8 mouse cellular contexts compared by ENCODE assay signal in the genomic region with DNA sequence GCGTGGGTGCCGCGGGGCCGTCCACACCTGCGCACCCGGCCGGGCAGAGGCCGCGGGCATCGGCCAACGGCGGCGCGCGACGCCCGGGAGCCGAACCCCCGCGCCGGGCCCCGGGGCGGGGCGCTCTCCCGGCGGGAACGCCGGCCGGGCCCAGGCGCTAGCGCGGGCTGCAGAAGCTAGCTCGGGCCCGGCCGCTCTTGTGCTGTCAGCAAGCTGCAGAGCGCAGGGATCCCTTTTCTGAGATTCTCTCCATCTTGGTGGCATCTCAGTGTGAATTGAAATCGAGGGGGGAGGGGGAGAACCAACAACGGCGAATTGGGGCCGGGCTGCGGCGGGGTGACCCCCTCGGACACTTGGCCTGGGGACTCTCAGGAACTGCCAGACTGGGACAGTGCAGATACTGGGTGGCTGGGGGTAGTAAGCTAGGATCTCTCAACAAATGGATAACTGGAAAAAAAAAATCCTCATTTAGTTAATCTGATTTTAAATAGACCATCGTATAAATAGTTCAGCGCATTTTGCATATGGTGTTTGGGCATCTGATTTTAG. TPM values are rescaled to one million over a fixed set of nuclear protein-coding genes. Genes with fewer than 3 reads are reported as not detected.
DNase-seq lines count a peak whose midpoint lies in the region; ATAC-seq and TF ChIP-seq lines count a peak whose summit lies in the region.

No protein-coding gene starts in this region.

- WGBS in forebrain, postnatal 0 days = 2% methylated on average over 45 of the region's 45 CpGs
- WGBS in kidney, embryonic 15.5 days = 2% methylated on average over 45 of the region's 45 CpGs
- WGBS in lung, postnatal 0 days = 2% methylated on average over 30 of the region's 45 CpGs

- peak overlapping the region; percentile 95 for H3K9ac ChIP-seq in forebrain, postnatal 0 days
- H3K9ac ChIP-seq in kidney, embryonic 15.5 days = peak overlapping the region; percentile 94
- H3K9ac ChIP-seq in lung, postnatal 0 days (replicated peaks; ENCODE audit: low read depth) = peak overlapping the region; percentile 55

- H3K4me1 ChIP-seq in forebrain, postnatal 0 days (ENCODE audit: insufficient read depth) = peaks cover 33% of the 10 kb centered on the region
- peaks cover 23% of the 10 kb centered on the region for H3K4me1 ChIP-seq in kidney, embryonic 15.5 days
- H3K4me1 ChIP-seq in lung, postnatal 0 days (ENCODE audit: insufficient read depth, low read depth, low read length) = no peaks in the 10 kb centered on the region

- peak; percentile 54 to 85 for DNase-seq in adrenal gland, adult (ENCODE audit: inconsistent age in 2 of 2, low spot score in 1 of 2)
- no peak for DNase-seq in adrenal gland, adult 8-10 months
- DNase-seq in thymus, postnatal 0 days (ENCODE audit: low spot score) = peak; percentile 33
- no peak for DNase-seq in thymus, adult 18-20 months
- DNase-seq in forebrain, postnatal 0 days = peak; percentile 79
- peak; percentile 36 for DNase-seq in lung, postnatal 0 days (ENCODE audit: low spot score)
- peak; percentile 62 for DNase-seq in right cerebral cortex, postnatal 4 days

- peak overlapping the region; percentile 67 for H3K4me2 ChIP-seq in forebrain, postnatal 0 days (ENCODE audit: low read depth)
- peak overlapping the region; percentile 90 for H3K4me2 ChIP-seq in kidney, embryonic 15.5 days
- H3K4me2 ChIP-seq in lung, postnatal 0 days (replicated peaks; ENCODE audit: low read depth, low read length) = peak overlapping the region; percentile 85

- no peak for TF ChIP-seq CTCF in forebrain, postnatal 0 days (IDR thresholded peaks at IDR 0.05; ENCODE audit: low read depth)
- no peak for TF ChIP-seq CTCF in lung, postnatal 0 days (IDR thresholded peaks at IDR 0.05)

- TF ChIP-seq EP300 in lung, postnatal 0 days (IDR thresholded peaks at IDR 0.05) = no peak

- no peaks in the 10 kb centered on the region for H3K9me3 ChIP-seq in forebrain, postnatal 0 days (ENCODE audit: low read length)
- no peaks in the 10 kb centered on the region for H3K9me3 ChIP-seq in kidney, embryonic 15.5 days (replicated peaks)
- H3K9me3 ChIP-seq in lung, postnatal 0 days (ENCODE audit: low read length) = no peaks in the 10 kb centered on the region

- peak overlapping the region; percentile 89 for H3K4me3 ChIP-seq in forebrain, postnatal 0 days (ENCODE audit: low read depth, low read length)
- H3K4me3 ChIP-seq in kidney, embryonic 15.5 days (replicated peaks) = peak overlapping the region; percentile 91
- H3K4me3 ChIP-seq in lung, postnatal 0 days (ENCODE audit: low read depth, low read length) = peak overlapping the region; percentile 67

- H3K36me3 ChIP-seq in forebrain, postnatal 0 days (ENCODE audit: insufficient read depth) = 0 out of 2 replicates have a peak, but pooled peaks cover 7% of the 10 kb centered on the region
- H3K36me3 ChIP-seq in kidney, embryonic 15.5 days = peaks cover 23% of the 10 kb centered on the region; the same call in 1 of the 2 replicates
- H3K36me3 ChIP-seq in lung, postnatal 0 days (ENCODE audit: insufficient read depth, low read length) = no peaks in the 10 kb centered on the region

- ATAC-seq in forebrain, postnatal 0 days = peak; percentile 82
- peak; percentile 86 for ATAC-seq in kidney, embryonic 15.5 days (replicated peaks; ENCODE audit: low FRiP score)
- ATAC-seq in lung, postnatal 0 days = peak; percentile 73

- H3K27ac ChIP-seq in forebrain, postnatal 0 days (ENCODE audit: low read depth, low read length) = peak overlapping the region; percentile 98
- H3K27ac ChIP-seq in kidney, embryonic 15.5 days = peak overlapping the region; percentile 97
- peak overlapping the region; percentile 78 for H3K27ac ChIP-seq in lung, postnatal 0 days (ENCODE audit: low read length)

- H3K27me3 ChIP-seq in forebrain, postnatal 0 days (ENCODE audit: insufficient read depth, low read length) = no peaks in the 10 kb centered on the region
- H3K27me3 ChIP-seq in kidney, embryonic 15.5 days = no peaks in the 10 kb centered on the region
- no peaks in the 10 kb centered on the region for H3K27me3 ChIP-seq in lung, postnatal 0 days (replicated peaks; ENCODE audit: insufficient read depth, low read length)

RNA-seq across cellular contexts. Expression of gene Klhl23, which starts 1.5 kb away (rescaled TPM):
- total RNA-seq in adrenal gland, adult 8-10 months (2022) = 10 to 100 TPM; 11.4 to 16.6 (median 14.4) TPM
- polyA plus RNA-seq in thymus, postnatal 0 days (2015; fragmentation: Nextera tagmentation; extraction: Ambion mirVana) = 7.4 and 11.0 TPM in 2 replicates
- total RNA-seq in forebrain, postnatal 0 days (2014; rRNA removed) = 163 and 199 TPM in 2 replicates
- 43.0 and 87.2 TPM in 2 replicates for polyA plus RNA-seq in forebrain, postnatal 0 days (2015; fragmentation: Nextera tagmentation; extraction: Ambion mirVana)
- polyA plus RNA-seq in kidney, embryonic 15.5 days (2015; fragmentation: Nextera tagmentation; extraction: Ambion mirVana) = 28.8 and 32.2 TPM in 2 replicates
- 29.6 and 30.3 TPM in 2 replicates for polyA plus RNA-seq in lung, postnatal 0 days (2015; fragmentation: Nextera tagmentation; extraction: Ambion mirVana)

RNA-seq across cellular contexts. Expression of gene Phospho2, which starts 33.8 kb away (rescaled TPM):
- 10 to 100 TPM; 24.4 to 30.8 (median 25.5) TPM for total RNA-seq in adrenal gland, adult 8-10 months (2022)
- 36.2 and 38.6 TPM in 2 replicates for polyA plus RNA-seq in thymus, postnatal 0 days (2015; fragmentation: Nextera tagmentation; extraction: Ambion mirVana)
- total RNA-seq in forebrain, postnatal 0 days (2014; rRNA removed) = 39.2 and 40.8 TPM in 2 replicates
- polyA plus RNA-seq in forebrain, postnatal 0 days (2015; fragmentation: Nextera tagmentation; extraction: Ambion mirVana) = 29.8 and 32.3 TPM in 2 replicates
- polyA plus RNA-seq in kidney, embryonic 15.5 days (2015; fragmentation: Nextera tagmentation; extraction: Ambion mirVana) = 22.6 and 26.4 TPM in 2 replicates
- polyA plus RNA-seq in lung, postnatal 0 days (2015; fragmentation: Nextera tagmentation; extraction: Ambion mirVana) = 20.3 and 20.8 TPM in 2 replicates

RNA-seq across cellular contexts. Expression of gene Ccdc173, which starts 33.8 kb away (rescaled TPM):
- total RNA-seq in adrenal gland, adult 8-10 months (2022) = 1 to 10 TPM; 1.9 to 3.9 (median 2.4) TPM
- polyA plus RNA-seq in thymus, postnatal 0 days (2015; fragmentation: Nextera tagmentation; extraction: Ambion mirVana) = 2.0 TPM in 2 replicates
- 1.3 and 2.8 TPM in 2 replicates for total RNA-seq in forebrain, postnatal 0 days (2014; rRNA removed)
- polyA plus RNA-seq in forebrain, postnatal 0 days (2015; fragmentation: Nextera tagmentation; extraction: Ambion mirVana) = 1.2 and 1.4 TPM in 2 replicates
- 2.4 and 2.6 TPM in 2 replicates for polyA plus RNA-seq in kidney, embryonic 15.5 days (2015; fragmentation: Nextera tagmentation; extraction: Ambion mirVana)
- 2.3 and 2.5 TPM in 2 replicates for polyA plus RNA-seq in lung, postnatal 0 days (2015; fragmentation: Nextera tagmentation; extraction: Ambion mirVana)

RNA-seq across cellular contexts. Expression of gene Ssb, which starts 38.2 kb away (rescaled TPM):
- 100 to 1,000 TPM; 149 to 159 (median 152) TPM for total RNA-seq in adrenal gland, adult 8-10 months (2022)
- polyA plus RNA-seq in thymus, postnatal 0 days (2015; fragmentation: Nextera tagmentation; extraction: Ambion mirVana) = 317 and 344 TPM in 2 replicates
- total RNA-seq in forebrain, postnatal 0 days (2014; rRNA removed) = 130 and 152 TPM in 2 replicates
- 287 and 316 TPM in 2 replicates for polyA plus RNA-seq in forebrain, postnatal 0 days (2015; fragmentation: Nextera tagmentation; extraction: Ambion mirVana)
- 356 and 389 TPM in 2 replicates for polyA plus RNA-seq in kidney, embryonic 15.5 days (2015; fragmentation: Nextera tagmentation; extraction: Ambion mirVana)
- 185 and 187 TPM in 2 replicates for polyA plus RNA-seq in lung, postnatal 0 days (2015; fragmentation: Nextera tagmentation; extraction: Ambion mirVana)

Comparison
In these comparisons a context has a peak if more than half of its experiments do, and no peak if none do; other contexts are left out.
1. DNase-seq: peak in adrenal gland, adult (2 of 2), thymus, postnatal 0 days (single experiment), forebrain, postnatal 0 days (single experiment), lung, postnatal 0 days (single experiment) and right cerebral cortex, postnatal 4 days (single experiment); none in adrenal gland, adult 8-10 months (single experiment) and thymus, adult 18-20 months (0 of 2).
2. Peak in every context shown above with its lines, with median percentiles within 50 percentile points of each other: ATAC-seq, H3K27ac ChIP-seq, H3K4me2 ChIP-seq, H3K4me3 ChIP-seq and H3K9ac ChIP-seq.